Mouse (Mus musculus): Measurements from ENCODE around the gene Fam214b. TPM values are rescaled to one million over a fixed set of nuclear protein-coding genes. Genes with fewer than 3 reads are reported as not detected.

The Fam214b gene
- total RNA-seq, 2 experiments from 2014 or later: 19.3 to 23.7 TPM

DNA sequence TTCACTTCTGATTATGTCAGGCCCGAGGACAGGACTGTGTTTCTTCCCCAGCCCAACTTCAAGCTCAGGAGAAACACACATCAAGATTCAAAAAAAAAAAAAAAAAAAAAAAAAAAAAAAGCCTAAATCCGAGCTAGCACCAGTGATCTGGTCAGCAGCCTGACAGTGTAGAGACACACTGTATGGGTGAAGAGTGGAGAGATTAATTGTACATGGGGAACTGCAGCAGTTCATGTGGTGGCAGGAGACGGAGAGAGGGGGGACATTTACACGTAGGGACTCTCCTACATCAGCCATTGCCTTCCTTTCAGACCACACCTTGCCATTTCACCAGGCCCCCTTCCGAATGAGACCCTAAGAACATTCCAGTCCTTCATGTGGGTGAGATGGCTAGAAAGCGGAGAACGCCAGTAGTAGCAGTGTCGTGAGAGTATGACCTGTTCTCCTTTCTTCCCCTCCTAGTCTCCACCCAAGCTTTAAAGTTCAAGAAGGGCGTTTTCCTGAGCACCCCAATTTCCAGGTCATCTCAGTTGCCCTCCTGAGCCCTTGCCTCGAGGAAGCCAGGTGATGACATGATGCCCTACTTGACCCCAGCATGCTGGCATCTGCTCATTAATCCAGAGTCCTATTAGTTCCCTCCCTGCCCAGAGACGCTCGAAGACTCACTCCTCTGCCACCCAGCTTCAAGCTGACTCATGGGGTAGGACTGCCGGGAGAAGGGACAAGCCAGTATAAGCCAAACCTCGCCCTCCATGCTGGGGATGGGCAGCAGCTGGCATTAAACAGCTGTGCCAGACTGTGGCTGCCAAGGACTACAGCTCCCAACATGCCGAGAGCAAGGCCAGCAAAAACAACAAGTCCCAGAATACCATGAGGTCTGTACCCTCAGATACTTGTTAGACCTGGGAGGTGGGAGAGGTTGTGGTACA lies 7.2 kb downstream of the Fam214b start:
- DNase-seq: peak; percentile 53

GRCm38 (mm10) chr4:43037860-43038566 lies 8.0 kb downstream of the Fam214b start:
- no peak for DNase-seq

- DNase-seq: no peak
Measured at GRCm38 (mm10) chr4:43036356-43036755, 9.7 kb downstream of the Fam214b start.

DNA sequence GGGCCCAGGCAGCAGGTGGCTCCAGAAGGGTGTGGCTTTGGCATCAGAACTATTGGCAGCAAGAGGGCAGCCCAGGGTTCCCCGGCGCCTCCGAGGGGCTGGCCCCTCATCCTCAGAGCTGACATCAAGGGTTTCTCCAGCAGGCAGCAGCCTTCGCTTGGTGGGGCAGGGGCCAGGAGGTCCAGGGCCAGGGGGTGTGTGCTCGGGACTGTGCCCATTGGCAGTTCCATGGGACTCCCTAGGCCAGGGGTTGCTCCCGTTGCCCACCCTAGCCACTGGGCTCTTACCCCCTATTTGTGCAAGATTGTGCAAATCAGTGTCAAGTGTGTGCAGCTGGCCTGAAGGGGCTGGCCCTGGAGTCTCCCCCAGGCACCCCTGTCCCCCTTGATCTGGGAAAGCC lies 10.2 kb downstream of the Fam214b start:
- DNase-seq: no peak

DNA sequence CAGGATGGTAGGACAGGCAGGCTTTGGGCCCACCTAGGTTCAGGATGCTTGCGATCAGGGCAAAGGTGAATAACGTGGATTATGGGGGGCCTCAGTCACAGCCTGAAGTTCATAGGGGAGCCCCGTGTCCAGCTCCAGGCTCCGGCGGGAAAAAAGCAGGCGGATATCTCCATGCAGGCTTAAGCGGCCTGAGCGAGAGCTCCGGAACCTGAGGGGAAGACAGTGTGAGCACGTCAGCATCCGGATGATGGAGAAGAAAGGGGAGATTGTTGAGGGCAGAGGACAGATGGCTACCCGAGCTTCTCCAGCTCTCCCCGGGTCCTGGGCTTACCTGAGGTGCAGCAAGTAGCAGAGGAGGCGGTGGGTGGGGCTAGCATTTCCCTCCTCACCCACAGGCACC lies 12.5 kb downstream of the Fam214b start:
- no peak for DNase-seq

DNA sequence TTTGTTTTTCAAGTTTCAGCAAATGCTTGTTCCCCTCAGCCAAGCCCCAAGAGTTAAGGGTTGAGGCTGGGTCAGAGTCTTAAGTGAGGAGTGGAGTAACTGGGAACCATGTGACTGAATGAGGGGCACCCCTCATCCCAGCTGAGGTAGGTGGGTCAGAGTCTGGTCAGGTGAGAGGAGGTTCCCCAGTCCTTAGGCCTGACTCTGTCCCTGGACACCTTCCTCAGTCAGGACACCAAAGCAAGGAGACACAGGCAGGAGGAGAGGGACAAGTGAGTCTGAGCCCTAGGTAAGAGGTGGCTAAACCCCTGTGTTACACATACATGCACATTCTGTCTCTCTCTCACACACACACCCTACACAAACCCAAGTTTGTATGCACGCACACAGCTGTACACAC lies 13.5 kb downstream of the Fam214b start:
- DNase-seq: no peak

GRCm38 (mm10) chr4:43031237-43031995 lies 14.6 kb downstream of the Fam214b start, which contains the start of gene Stoml2:
Gene Stoml2, minus strand, starts transcription at chr4:43031710.
- peak; percentile 87 for DNase-seq

- DNase-seq: peak; percentile 44
Measured at GRCm38 (mm10) chr4:43030780-43031230, 15.2 kb downstream of the Fam214b start.

- DNase-seq: no peak
Measured at GRCm38 (mm10) chr4:43030352-43030751, 15.7 kb downstream of the Fam214b start.

- DNase-seq: no peak
Measured at GRCm38 (mm10) chr4:43029749-43030148, 16.3 kb downstream of the Fam214b start.

DNA sequence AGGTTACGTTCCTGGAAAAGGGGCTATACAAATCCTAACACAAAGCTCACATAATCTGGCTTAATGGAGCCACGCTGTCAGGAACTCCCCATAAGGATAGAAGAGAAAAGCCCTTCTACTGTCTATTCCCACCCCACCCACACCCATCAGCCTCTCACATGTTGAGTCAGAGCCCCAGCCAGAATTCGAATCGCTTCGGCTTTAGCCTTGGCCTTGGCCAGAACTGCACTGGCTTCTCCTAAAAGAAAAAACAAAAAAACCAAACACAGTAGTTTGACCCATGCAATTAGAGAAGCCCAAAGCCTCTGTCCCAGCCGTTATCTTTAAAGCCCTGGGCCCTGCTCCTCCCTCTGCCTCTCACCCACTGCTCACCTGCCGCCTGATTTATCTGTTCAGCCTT lies 16.9 kb downstream of the Fam214b start:
- DNase-seq: no peak

GRCm38 (mm10) chr4:43025084-43025960 lies 20.7 kb downstream of the Fam214b start, which contains the start of gene Pigo:
Gene Pigo, minus strand, starts transcription at chr4:43025819.
- DNase-seq: peak; percentile 96

GRCm38 (mm10) chr4:43024673-43025072 lies 21.3 kb downstream of the Fam214b start:
- no peak for DNase-seq

- no peak for DNase-seq
Measured at GRCm38 (mm10) chr4:43021341-43021740, 24.7 kb downstream of the Fam214b start.

DNA sequence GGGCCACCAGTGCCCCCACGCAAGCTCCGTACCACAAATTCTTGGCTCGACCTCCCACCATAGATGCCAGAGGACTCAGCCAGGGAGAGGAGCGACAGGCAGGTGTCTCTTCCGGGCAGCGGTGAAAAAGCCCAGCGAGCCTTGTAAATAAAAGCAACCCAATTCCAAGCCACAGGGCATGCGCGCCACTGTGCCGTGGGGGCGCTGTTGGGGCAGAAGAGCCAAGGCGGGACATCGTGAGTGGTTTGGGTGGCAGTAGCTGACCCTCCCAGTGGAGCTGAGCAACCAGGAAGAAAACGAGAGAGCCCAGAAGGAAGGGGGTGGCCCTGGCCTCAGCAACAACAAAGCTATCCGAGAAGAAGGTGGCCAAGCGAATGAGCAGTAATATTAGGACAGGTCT lies 25.1 kb downstream of the Fam214b start:
- DNase-seq: no peak

- DNase-seq: no peak
Measured at GRCm38 (mm10) chr4:43019641-43020465, 26.2 kb downstream of the Fam214b start.

GRCm38 (mm10) chr4:43019176-43019575 lies 26.8 kb downstream of the Fam214b start:
- DNase-seq: no peak

- DNase-seq: no peak
Measured at GRCm38 (mm10) chr4:43018156-43018555, 27.9 kb downstream of the Fam214b start.

GRCm38 (mm10) chr4:43012091-43012490 lies 33.9 kb downstream of the Fam214b start:
- no peak for DNase-seq
